Mouse (Mus musculus) 3134 (cell line): ENCODE results near the gene Babam2.
A peak's percentile ranks its signal among the peaks of the same experiment; 100 is the strongest.

ENCODE experiments used
- DNase-seq: peaks from one replicate; pipeline ENCODE4 v3.0.0-alpha.2; 2011; ENCODE audit warnings: low spot score; ENCODE audit not compliant: insufficient read length; ENCODE audit errors: extremely low read depth

The Babam2 gene

DNA sequence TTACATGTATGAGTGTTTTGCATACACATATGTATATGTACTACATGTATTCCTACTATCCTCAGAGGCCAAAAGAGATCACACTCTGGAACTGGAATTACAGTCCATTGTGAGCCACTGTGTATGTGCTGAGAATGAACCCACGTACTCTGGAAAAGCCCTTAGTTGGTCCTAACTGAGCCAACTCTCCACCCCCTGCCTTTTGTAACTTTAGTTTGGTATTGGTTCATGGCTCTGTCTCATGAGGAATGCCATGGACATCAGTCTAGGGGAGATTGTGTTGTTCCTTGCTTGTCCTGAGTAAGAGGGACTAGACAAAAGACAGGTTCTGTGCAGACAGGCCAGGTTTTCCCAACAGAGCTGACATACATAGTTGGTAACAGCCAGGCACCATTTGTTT is 177.1 kb downstream of the Babam2 start:
- no peak for DNase-seq

DNA sequence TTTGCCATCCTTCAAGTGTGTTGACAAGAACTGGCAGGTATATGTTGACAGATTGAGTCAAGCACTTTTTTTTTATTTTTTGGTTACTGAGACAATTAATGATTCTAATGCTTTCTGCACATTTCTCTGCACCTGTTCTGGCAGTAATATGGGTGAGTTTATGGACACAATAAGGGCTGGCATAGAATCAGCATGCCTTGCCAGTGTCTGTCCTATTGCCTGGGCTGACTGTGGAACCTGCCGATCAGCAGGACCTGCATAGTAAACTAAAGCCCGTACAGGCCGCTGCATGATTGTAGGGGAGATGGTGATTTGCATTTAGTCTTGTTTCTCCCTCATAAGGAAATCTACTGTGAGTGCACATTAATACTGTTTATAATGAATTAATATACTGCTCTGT is 178.0 kb downstream of the Babam2 start:
- DNase-seq = no peak

DNA sequence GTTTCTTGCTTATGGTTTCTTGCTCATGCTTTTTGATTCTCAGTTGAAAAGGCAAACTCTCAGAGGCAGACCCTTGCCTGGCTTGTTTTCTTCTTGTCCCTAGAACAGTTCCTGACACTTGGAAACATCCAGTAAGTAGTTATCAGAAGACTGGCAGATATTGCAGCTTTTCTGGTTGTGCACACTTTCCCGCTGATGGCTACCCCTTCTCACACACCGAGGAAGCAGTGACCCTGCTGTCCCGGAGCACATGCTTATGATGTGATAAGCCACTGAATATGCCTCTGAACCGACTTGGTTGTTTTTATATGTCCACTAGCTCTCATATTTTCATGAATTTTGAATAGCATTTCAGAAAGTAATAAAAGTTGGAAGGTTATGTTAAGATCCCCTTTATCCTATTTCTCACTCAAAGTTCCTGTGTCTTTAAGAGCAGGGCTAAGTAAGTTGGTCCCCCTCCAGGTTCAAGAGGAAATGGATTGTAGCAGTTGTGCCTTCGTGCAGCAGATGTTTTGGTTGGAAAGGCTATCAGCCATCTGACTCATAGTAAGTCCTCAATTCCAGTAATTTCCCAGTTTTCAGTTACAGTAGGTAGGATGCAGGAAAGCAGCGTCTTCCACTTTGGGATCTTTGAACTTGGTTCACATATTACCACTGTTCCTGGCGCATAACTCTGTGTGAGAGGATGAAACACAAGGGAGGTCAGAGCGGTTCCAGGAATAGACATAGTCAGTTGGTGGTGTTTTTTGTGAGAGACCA is 178.9 kb downstream of the Babam2 start:
- DNase-seq = peak; percentile 59

DNA sequence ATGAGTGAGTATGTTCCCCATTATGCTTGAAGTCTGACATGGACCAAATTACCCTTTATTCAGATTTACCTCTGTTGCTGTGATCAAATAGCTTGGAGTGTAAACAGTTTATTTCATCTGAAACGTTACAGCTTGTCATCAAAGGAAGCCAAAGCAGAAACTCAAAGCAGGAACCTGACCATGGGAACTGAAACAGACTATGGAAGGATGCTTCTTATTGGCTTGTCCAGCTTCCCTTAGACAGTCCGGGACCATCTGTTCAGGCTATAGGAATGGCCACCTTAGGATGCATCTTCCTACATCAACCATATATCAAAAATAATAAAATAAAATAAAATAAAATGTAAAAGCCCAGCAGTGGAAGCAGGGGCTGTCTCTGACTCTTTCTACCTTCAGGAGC is 183.0 kb downstream of the Babam2 start:
- no peak for DNase-seq

DNA sequence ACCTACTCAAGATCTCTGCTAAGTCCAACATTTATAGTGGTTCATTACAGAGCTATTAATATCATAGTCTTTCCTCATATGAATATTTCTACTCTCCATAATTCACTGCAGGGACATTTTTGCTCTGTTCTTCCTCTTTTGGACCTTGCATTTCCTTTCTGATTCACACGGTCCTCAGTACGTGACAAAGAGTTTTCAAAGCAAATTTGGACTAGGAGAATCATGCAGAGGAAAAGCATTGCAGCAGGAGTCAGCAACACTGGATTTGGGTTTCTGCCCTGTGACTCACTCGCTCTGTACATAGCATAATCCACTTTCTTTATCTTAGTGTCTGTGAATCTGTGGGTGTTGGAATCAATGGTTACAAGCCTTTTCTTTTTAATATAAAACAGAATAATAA is 184.8 kb downstream of the Babam2 start:
- peak; percentile 31 for DNase-seq

DNA sequence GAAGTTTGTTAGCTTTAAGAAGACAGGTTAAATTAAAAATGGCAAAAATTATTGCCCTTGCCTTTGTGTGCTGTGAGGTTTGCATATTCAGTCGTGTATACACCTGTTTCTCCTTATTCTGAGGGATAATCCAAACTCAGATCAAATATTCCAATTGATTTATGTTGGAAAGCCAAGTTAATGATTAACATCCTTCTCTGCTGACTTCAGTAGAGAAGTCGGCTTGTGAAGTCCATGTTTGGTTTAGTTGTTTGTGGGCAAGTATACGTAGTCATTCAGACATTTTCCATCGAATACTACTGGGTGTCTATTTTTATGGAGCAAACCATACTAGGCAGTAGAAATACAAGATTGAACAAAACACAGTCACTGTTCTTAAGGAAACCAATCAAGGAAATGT is 187.5 kb downstream of the Babam2 start:
- DNase-seq = no peak

DNA sequence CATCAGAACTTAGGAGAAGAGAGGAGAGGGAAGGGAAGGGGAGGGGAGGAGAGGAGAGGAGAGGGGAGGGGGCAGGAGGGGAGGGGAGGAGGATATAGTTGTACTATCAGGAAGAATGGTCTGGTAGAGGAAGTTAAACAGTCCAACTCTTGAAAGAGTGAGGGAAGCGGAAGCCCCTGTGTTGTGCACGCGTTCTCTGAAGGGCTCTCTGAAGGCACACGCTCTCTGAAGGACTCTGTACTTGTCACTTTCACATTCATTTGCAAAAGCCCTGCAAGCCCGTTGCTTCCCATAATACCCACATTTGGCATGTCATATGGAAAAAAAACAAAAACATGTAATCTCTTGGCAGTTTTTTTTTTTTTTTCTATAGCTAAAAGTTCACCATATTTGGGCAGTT is 190.1 kb downstream of the Babam2 start:
- no peak for DNase-seq

DNA sequence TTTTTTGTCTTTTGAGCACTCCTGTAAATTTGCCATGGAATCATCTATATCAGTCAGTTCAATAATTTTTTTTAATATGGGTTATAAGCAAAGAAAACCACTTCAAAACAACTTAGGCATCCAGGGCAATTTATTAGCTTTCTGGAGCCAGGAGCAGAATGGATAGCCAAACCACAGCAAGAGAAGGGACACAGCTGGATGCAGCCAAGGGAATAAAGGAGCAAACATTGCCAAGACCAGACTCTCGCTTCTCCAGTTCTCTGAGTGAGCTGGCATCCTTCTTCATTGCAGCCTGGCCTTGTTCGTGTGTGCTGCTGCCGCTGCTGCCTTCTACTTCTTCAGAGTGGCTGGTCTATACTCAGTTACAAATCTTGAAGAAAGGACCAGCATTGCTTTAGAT is 190.9 kb downstream of the Babam2 start:
- peak; percentile 55 for DNase-seq

DNA sequence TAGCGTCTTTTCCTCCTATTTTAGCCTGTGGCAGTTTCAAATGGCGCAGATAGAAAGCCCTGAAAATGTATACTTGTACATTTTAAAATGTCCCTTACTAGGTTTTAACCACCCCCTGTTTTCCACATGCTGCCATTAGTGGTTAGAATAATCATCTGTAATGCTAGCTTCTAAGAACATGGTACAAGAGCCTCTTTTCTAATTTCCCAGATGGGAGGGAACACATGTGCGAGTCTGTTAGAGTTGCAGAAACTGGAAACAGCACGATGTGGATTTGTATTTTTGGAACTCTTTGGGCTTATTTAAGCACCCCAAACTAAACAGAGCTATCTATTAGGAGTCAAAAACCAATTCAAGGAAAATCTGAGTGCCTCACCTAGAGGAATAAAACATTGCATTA is 195.1 kb downstream of the Babam2 start:
- DNase-seq = no peak

DNA sequence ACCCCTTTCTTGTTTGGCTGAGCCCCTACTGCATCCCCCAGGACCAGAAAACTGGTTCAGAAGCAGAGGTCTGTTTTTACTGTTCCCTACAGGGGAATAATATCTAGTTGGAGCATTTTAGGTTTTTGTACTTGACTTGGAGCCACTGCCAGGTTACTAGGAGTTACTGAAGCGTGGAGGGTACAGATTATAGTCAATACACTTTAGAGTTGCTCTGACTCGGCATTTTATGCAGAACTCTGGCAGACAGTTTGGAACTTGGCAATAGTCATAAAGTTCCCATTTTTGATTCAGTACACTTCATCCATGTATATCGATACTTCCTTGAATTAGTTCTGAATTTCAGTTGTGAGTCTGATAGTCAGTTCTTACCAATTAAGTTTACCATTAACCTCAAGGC is 202.4 kb downstream of the Babam2 start:
- DNase-seq = no peak

DNA sequence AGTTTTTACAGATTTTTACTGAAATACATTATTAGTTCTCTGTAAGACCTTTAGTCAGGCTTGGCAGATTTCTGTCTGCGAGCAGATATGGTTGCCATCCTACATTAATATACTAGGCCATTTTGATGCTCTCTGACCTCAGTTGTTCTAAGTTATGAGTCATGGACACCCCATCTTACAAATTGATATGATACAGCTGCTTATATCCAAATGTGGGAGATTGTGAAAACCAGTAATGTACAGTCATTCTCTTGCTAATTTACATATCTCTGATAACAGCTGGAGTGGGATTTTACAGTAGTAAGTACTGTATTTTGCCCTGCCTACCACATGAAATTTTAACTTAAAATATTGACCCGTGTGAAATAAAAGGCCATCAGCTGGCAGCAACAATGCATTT is 204.7 kb downstream of the Babam2 start:
- DNase-seq = no peak

DNA sequence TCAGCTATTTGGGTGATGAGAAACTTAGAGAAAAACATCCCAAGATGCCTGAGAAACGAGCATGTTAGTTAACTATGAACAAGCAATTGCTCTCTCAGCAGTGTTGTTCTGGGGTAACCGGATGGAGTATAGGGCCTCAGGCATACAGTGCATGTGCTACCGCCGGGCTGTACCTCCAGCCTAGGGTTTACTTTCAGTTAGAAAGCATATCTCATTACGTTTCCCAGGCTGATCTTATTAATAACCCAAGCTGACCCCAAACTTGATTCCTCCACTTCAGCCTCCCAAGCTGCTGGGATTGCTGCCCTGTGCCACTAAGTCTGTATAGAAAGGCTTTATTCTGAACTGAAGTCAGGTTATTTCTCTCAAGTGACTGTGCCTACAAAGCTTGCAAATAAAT is 205.4 kb downstream of the Babam2 start:
- no peak for DNase-seq

DNA sequence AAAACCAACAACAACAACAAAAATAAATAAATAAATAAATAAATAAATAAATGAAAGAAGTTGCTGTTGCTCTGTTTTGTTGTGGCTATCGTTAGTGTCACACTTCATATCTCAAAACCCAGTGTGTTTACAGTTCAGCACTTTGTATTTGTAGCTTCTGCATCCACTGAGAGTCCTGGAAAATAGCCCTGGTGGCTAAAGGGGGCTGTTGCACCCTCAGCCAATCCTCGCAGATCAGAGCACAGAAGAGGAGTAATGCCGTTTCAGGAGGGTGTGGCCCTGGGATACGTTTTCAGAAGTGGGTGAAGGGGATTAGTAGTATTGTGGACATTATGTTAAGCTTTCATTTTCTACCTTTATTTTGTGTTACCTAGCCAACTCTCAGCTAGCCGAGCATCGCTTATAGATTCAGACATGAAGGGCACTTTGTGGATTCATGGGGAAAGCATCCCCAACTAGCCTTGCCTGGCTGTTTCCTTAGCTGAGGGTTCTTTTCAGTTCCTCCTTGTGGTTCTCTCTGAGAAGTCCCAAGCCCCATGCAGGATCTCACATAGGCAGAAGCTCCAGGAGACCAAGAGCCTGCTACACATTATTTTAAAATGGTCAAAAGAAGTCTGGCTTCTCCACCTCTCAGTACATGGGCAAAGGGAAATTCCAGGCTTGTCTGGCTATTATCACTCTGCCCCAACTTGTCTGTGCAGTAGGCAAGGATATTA is 207.6 kb downstream of the Babam2 start:
- DNase-seq = no peak

DNA sequence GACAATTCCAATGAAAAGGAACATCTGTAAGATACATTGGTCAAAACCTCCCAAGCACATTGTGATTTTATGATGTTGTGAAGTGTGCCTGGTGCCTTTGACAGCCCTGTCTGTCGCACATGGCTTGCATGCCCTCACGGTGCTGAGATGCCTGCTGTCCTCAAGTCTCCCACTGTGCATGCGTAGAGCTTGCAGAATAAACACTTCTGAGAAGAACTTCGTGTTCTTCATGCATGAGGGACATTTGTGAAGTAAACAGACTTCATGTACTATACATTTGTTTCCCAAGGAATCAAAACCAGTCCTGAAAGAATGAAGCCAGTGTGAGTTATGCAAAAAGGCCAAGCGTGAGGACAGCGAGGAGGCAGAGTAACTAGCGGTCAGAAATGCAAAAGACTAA is 208.3 kb downstream of the Babam2 start:
- no peak for DNase-seq

DNA sequence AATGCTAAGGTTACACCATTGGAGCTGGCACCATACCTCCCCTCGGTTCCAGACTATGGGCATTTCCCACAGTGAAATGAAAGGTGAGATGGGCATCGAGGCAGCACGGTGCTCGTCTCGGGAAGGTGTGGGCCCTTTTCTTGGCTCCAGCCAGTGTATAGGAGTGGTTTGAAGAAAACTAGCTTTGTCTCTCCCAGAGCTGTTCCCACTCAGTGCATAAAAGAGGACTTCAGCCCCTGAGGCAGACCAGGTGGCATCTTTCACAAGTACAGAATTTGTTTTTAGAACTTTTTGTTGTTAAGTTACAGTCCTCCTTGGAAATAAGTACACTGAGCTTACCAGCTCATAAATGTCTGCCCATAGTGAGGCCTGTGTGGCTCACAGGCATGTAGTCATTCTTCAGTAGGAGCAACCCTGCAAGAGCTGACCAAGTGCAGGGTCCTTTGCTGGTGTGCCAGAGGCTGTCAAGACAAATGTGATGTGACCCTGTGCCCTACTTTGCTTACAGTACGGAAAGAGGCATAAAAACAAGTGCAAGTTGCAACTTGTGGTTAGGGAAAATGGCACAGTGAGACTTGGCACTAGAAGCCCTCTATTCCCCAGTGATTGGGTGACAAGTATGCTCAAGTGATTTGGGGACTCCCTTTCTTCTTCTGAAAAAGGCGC is 208.9 kb downstream of the Babam2 start:
- DNase-seq = no peak

DNA sequence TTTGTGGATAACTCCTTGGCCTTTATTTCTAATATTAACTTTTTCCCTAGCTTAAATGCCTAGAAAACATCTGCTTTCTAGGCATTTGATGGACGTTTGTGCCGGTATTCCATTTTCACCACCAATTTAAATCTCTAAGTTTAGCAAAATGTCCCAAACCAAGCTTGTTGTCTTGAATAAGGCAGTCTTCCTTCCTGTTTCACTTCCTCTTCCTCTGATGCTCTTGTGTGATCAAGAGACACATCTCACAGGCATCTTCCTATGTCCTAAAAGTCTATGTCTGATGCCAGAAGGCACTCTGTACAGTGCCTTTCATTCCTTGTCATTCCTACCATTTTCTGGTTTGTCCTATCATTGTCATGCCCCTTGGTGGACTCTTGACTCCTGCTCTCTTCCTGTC is 210.5 kb downstream of the Babam2 start:
- DNase-seq = no peak

DNA sequence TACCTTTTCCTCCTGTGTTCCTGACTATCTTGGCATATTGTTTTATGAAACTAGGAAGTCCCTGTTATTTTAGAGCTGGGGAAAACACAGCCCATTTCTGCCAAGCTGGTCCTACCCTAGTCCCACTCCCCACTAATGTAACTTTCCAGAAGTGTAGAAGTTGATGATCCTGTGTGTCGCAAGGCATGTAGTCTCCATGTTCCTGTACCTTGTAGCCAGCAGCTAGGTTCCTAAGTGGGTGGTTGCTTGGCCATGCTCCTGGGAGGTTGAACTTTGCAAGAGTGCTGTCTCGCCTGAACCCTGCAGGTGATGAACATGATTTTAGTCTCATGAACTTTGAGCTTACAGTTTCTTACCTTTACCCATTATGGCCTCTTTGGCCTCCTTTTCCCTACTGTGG is 211.3 kb downstream of the Babam2 start:
- no peak for DNase-seq

DNA sequence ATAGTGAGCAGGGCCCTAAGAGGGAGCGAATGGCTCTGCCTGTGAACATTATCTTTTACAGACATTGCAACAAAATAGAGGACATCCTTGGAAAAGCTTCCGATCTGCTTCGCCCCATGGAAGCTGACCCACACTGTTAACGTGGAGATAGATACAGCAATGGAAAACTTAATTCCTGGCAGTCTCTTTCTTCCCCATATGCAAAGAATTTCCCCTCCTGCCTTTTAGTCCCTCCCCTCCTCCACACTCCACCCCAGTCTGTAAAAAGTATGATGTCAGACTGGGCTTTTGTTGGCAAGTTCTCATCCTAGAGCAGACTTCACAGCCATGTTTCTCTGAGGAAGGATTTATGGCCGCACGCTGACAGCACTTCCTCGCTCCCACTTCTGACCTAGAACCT is 218.8 kb downstream of the Babam2 start:
- DNase-seq = no peak

DNA sequence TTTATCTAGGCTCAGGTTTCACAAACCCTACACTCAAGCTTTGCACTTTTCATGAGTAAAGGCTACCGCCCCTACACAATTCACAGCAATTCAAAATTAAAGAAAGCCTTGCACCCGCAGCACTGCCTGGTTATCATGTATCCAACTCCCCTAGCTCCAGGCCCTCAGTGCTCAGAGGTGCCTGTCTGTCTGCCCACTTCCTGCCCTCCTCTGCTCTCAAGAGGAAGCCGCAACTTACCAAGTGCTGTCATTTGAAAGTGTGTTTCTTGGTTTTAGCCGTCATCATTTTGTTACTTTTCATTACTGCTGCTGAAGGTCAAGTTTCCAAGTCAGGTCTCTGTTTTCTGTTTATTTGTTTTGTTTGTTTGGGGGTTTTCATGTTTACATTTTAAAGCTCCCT is 221.1 kb downstream of the Babam2 start:
- no peak for DNase-seq

DNA sequence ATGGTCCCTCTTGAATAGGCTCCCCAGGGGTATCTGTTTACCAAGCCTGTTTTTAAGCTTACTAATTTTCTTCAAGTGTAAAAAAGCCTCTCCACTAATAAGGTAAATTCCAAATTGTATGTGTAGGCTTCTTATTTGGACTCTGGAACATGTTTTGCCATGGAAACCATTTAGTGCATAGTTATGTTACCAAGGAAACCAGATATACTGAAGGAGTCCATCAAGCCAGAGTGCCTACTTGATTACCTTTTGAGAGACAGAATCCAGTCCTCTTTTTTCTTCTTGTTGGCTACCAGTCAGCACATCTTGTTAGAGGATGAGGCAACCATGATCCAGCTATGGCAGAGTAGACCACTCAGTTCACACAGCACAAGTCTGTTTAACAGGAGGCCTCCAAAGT is 222.6 kb downstream of the Babam2 start:
- DNase-seq = no peak

DNA sequence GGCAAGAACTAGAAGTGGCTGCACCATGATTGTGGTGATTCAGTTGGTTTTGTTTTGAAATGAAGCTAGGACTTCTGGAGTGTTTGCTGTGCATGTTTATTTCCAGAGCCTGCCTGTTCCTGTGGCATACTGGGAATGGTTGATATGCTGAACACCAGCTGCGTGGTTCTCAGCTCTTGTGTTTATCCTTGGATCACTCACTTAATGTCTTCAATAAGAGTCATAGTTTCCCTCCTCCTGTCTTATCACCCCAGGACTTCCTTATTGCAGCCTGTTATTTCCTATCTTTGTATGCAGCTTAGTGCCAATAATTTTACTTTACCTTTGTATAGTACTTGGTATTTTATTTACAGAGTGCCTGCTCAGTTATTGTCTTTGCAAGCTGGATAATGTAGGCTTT is 223.4 kb downstream of the Babam2 start:
- DNase-seq = no peak

DNA sequence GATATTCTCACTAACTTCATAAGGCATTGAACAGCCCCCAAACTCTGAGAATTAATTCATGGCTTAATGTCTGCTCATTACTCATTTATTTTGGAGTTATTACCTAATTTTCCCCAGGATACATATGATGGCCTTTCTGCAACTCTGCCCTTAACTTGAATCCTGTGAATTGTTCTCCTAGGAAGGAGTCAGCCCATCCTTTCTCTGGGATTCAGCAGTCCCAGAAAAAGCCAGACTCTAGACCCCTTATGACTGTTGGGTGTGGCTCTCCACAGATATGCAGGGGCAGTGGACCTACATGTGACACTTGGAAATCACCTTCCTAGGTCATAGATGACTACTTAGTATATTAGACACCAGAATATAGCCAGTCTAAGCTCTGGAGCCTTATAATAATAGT is 226.6 kb downstream of the Babam2 start:
- no peak for DNase-seq
